Mouse (Mus musculus) liver (tissue): ENCODE results near the gene Csnk1g1.

ENCODE experiments used
- DNase-seq: peaks from one replicate; pipeline ENCODE4 v3.0.0-alpha.2; 2020; ENCODE audit warnings: mixed read lengths

Gene Csnk1g1

GRCm38 (mm10) chr9:66070151-66070550 is 161.4 kb downstream of the Csnk1g1 start:
- peak; percentile 52 for DNase-seq

GRCm38 (mm10) chr9:66072754-66073153 is 164.0 kb downstream of the Csnk1g1 start:
- no peak for DNase-seq

GRCm38 (mm10) chr9:66078072-66078471 is 169.3 kb downstream of the Csnk1g1 start:
- no peak for DNase-seq

- DNase-seq: no peak
Measured at GRCm38 (mm10) chr9:66078493-66078892, 169.8 kb downstream of the Csnk1g1 start.

- DNase-seq: no peak
Measured at GRCm38 (mm10) chr9:66080804-66081459, 172.2 kb downstream of the Csnk1g1 start.

GRCm38 (mm10) chr9:66081999-66082398 is 173.3 kb downstream of the Csnk1g1 start:
- DNase-seq: no peak

- DNase-seq: no peak
Measured at GRCm38 (mm10) chr9:66084171-66084570, 175.4 kb downstream of the Csnk1g1 start.

GRCm38 (mm10) chr9:66087062-66087461 is 178.3 kb downstream of the Csnk1g1 start:
- DNase-seq: no peak

GRCm38 (mm10) chr9:66088411-66088810 is 179.7 kb downstream of the Csnk1g1 start:
- DNase-seq: peak; percentile 79

GRCm38 (mm10) chr9:66090593-66091244 is 182.0 kb downstream of the Csnk1g1 start:
- DNase-seq: no peak

- DNase-seq: no peak
Measured at GRCm38 (mm10) chr9:66091327-66092231, 182.9 kb downstream of the Csnk1g1 start.

- DNase-seq: peak; percentile 15
Measured at GRCm38 (mm10) chr9:66092664-66093063, 183.9 kb downstream of the Csnk1g1 start.
